Mouse (Mus musculus) layer of hippocampus, adult 8-10 months (tissue): ENCODE data around the gene Ednra. TPM values are rescaled to one million over a fixed set of nuclear protein-coding genes. Genes with fewer than 3 reads are reported as not detected.
A peak's percentile ranks its signal among the peaks of the same experiment; 100 is the strongest.
"Not testable (repeated sequence)": the region's sequence is repeated elsewhere in the genome, so short reads cannot be mapped to it uniquely, and the experiment has no call there.

Experiments
- DNase-seq, 2 experiments: peaks; one replicate each; pipeline ENCODE4 v3.0.0; 2022; ENCODE audit warnings: low spot score in 2 of 2
- total RNA-seq, 4 experiments: library from RNA; stranded (reverse); gene quantifications; 2 replicates each; pipeline ENCODE4 v1.2.4; 2022

Gene Ednra
- total RNA-seq, 4 experiments from 2014 or later, result 4.9 to 5.3 (median 5.1) TPM

DNA sequence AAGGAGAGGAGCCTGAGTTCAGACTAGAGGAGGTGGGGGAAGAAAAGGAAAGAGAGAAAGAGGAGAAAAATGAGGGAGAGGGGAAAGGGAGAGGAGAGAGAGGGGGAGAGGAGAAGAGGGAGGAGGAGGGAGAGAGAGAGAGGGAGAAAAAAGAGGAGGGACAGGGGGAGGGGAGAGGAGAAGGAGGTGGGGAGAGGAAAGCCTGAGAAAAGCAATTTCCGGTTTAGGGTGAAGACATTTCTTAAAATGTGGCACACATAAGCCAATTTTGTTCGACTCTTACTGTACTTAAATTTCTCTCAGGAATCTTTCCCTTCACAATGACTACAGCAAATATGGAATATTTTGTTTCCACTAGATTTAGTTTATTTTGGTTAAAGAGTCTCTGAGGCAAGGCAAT, 5.3 kb downstream of the Ednra start:
- no peak for DNase-seq

DNA sequence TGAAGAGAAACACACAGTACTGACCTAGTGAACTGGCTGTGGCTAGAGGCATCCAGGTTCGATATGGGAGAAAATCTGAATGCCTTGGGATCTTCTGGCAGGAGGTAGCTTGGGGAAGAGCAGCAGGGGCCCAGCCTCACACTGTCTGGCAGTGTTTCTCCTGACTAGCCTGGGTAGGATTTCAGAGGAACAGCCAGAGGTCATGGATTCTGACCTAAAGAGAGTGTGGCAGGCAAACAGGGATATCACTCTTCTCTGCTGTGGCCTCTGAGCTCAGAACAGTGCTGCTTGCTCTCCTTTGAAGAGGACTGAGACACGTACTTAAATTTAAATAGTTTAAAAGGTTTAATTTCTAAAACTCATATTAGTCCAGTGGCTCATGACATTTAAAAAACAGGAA, 7.2 kb downstream of the Ednra start:
- DNase-seq, result no peak

DNA sequence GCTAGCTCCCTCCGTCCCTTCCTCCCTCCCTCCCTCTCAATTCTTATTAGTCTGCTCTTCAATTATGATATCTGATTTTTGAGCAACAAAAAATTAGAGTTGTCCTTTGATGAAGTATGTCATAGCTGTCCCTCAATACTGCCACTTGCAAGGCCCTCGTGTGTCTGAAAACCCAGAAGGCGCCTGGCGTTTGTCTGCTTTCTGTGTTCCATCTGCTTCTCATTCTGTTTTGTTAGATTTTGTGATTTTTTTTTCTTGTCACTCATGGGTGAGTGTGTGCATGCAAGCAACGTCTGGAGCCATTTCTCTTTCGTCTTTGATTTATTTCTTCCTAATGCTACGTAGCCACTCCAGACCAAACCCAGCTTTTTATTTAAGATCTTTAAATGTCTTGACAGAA, 9.8 kb downstream of the Ednra start:
- DNase-seq, result peak in 1 of 2 experiments; percentile 16

DNA sequence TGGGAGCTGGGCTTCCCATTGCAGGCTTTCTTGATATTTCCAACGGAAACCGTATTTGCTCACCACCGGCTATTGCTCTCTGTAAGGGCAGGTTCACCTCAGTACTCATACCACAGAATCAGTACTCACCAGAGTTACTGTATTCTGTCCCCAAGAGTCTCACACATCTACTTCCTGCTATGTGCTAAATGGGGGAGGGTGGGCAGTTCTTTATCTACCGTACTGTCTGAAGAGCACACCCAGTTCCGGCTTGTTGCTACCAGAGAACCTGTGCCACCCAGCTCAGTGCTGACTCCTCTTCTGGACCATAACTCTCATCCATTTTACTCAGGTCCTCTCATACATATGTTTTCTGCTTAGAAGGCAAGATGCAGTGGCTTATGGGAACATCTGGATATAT, 10.6 kb downstream of the Ednra start:
- no peak for DNase-seq

- no peak for DNase-seq
Measured at GRCm38 (mm10) chr8:77704768-77705167, 19.5 kb downstream of the Ednra start.

- DNase-seq, result no peak
Measured at GRCm38 (mm10) chr8:77698028-77698427, 26.2 kb downstream of the Ednra start.

GRCm38 (mm10) chr8:77696182-77696581, 28.1 kb downstream of the Ednra start:
- no peak for DNase-seq

- DNase-seq, result no peak
Measured at GRCm38 (mm10) chr8:77695486-77696058, 28.7 kb downstream of the Ednra start.

GRCm38 (mm10) chr8:77695070-77695469, 29.2 kb downstream of the Ednra start:
- DNase-seq, result no peak

GRCm38 (mm10) chr8:77694588-77694987, 29.7 kb downstream of the Ednra start:
- DNase-seq, result no peak

DNA sequence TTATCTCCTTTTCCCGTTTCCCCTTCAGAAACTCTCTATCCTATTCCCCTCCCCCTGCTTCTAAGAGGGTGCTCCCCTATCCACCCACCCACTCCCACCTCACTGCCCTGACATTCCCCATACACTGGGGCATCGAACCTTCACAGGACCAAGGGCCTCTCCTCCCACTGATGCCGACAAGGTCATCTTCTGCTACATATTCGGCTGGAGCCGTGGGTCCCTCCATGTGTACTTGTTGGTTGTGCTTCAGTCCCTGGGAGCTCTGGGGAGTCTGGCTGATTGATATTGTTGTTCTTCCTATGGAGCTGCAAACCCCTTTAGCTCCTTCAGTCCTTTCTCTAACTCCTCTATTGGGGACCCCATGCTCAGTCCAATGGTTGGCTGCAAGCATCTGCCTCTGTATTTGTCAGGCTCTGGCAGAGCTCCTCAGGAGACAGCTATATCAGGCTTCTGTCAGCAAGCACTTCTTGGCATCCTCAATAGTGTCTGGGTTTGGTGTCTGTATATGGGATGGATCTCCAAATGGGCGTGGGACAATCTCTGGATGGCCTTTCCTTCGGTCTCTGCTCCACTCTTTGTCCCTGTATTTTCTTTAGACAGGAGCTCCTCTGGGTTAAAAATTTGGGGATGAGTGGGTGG, 34.7 kb downstream of the Ednra start:
- not testable (repeated sequence) for DNase-seq

DNA sequence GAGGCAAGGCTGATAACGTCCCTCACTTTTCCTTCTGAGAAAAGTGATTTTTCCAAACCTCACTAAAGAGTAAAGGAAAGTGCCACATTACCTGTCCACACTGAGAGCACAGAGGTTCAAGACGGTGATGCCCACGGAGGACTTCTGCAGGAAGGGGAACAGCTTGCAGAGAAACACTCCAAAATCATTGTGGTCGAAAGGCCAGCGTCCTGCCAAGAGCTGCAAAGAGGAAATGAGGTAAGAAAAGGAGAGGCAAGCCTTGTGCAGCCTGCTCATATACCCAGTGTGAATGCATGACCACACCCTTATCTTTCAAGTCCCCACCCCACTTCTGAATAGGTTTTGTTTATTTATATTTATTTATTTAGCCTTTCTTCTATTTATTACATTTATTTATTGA, 35.3 kb downstream of the Ednra start:
- no peak for DNase-seq

- no peak for DNase-seq
Measured at GRCm38 (mm10) chr8:77684372-77684771, 39.9 kb downstream of the Ednra start.

DNA sequence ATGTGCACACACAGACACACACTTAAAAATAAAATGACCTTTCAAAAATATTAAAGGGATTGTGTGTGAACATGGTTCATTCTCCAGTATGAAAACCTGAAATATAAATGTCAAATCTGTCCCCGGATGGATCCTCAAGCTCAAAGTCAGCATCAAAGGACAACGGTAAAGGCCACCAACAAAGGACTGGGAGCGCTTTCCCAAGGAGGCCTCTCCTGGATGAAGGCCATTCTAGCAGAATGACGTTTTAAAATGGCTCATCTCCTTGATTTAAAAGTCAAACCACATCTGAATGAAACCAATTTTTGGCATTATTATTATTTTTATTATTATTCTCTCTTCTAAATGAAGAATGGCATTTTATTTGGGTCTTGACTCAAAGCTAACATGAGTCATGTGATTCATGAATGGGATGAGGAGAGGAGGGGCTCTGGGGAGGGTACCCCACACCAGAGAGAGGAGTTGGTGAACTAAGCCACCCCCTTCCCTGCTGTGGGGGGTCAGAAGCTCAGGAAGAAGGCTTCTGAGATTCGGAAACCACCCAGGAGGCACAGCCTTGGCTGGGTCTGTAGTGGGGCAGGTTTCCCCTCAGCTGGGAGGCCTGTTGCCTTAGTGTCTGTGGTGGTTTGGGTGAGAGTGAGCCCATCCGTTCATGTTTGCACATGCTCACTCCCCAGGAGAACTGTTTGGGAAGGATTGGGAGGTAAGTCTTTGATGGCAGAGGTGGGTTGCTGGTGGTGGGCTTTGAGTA, 40.7 kb downstream of the Ednra start:
- DNase-seq, result no peak

DNA sequence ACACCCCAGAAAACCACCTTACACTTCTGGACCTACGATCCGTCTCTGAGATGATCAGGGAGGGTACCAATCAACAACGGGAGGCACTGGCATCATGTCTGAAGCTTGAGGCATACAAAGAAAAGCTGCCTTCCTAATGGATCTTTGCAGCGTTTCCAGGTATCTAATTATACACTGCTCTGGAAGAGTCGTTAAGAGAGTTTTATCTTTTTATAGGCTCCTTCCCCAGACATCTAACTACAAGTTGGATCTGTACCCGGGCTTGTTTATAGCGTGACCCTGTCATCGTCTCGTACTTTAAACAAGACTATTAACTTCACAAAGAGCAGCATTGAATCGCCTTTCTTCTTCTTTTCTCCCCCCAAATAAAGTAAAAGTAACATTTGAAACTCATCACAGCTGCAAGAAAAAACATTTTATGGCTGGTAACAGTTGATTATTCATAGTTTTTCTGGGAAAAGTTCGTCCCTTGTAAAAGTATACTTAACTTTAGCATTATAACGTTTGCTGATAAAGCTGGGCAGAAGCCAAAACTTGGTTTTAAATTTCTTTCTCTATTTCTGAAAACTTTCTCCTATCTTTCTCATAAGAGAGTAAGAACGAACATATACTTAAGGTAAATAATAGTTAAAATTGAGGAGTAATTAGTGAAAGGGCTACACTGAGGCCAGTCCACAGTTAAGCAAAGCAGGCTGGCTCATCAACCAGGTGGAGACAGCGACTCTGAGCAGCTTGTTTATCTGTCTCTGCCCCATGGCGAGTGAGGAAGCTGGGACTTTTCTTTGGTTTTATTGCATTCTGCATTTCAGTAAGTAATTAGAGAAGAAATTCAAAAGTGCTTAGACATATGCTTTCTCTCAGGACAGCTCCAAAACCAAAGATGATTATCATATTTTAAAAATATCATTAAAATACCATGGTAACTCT, 42.0 kb downstream of the Ednra start:
- DNase-seq, result no peak

- DNase-seq, result no peak
Measured at GRCm38 (mm10) chr8:77672036-77672435, 52.2 kb downstream of the Ednra start.

GRCm38 (mm10) chr8:77670612-77671363, 53.5 kb downstream of the Ednra start:
- no peak for DNase-seq

- no peak for DNase-seq
Measured at GRCm38 (mm10) chr8:77667916-77668315, 56.3 kb downstream of the Ednra start.

GRCm38 (mm10) chr8:77664901-77665300, 59.4 kb downstream of the Ednra start:
- DNase-seq, result no peak

DNA sequence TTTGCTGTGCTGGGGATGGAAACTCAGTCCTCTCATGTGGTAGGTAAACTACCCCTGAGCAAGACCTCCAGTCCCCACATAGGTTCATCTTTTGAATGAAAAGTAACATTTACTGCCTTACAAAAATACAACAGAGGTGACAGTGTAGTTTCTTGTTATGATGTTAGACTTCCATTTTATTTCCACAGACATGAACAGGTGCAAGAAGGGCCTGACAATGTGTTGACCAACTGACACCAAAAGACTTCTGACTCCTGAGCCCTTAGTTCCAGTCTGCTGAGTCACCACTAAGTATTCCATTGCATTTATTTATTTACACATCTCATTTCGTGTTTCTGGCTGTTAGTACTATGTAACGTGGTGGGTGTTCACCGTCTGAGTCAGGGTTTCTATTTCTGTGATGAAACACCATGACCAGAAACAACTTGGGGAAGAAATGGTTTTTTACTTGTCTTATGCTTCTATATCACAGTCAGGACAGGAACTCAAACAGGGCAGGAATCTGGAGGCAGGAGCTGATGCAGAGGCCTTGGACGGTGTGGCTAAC, 64.7 kb downstream of the Ednra start:
- no peak for DNase-seq

- DNase-seq, result no peak
Measured at GRCm38 (mm10) chr8:77658356-77658755, 65.9 kb downstream of the Ednra start.
